Mouse (Mus musculus): ENCODE measurements around the gene Dguok.

DNA sequence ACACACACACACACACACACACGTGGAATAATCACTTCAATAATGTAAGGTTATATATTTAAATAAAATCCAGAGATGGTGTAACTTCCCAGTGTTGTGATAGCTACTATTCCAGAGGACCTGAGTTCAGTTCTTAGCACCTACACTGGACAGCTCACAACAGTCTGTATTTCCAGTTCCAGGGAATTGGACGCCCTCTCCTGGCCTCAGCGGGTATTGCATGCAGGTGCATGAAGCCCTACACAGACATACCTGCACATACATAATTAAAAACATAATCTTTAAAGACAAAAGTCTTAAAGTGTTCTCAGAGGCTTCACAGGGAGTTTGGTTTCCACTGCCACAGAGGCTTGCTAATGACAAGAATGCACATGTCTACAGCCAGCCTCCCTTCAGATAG is 6.3 kb downstream of the Dguok start:
- TF ChIP-seq CTCF (conservative IDR thresholded peaks at IDR 0.05; ENCODE audit: insufficient read depth, insufficient read length, low read depth, low read length) (peak; percentile 39), POLR2A (IDR thresholded peaks at IDR 0.05; ENCODE audit: low read depth, low read length) (no peak)

Measured in kidney, adult 2 months (tissue).